Mouse (Mus musculus) lung, postnatal 0 days (tissue): ENCODE measurements around the gene Gm45753.

Experiments used
- CTCF ChIP-seq: IDR thresholded peaks from 2 replicates; pipeline ENCODE4 v1.5.1; 2016; ENCODE audit warnings: antibody characterized with exemption, mild to moderate bottlenecking
- EP300 ChIP-seq: IDR thresholded peaks from 2 replicates; pipeline ENCODE4 v1.6.1; 2016; ENCODE audit warnings: antibody characterized with exemption, mild to moderate bottlenecking, control low read depth

GRCm38 (mm10) chr8:45261920-45262319 is 46.3 kb downstream of the Gm45753 start, which contains the start of gene F11:
- TF ChIP-seq CTCF, result no peak
- TF ChIP-seq EP300, result no peak
